Mouse (Mus musculus): Measurements from ENCODE around the gene Gm3285.

- TF ChIP-seq POLR2A (IDR thresholded peaks at IDR 0.05; ENCODE audit: low read depth, low read length): no peak
- TF ChIP-seq CTCF (IDR thresholded peaks at IDR 0.05; ENCODE audit: extremely low read depth, insufficient read length, insufficient replicate concordance, low read depth, low read length): no peak
Observed at GRCm38 (mm10) chr10:77818523-77818922, 43.3 kb upstream of the Gm3285 start.
